Mouse (Mus musculus): ENCODE results near the gene Bmper. TPM values are rescaled to one million over a fixed set of nuclear protein-coding genes. Genes with fewer than 3 reads are reported as not detected.

The Bmper gene
- polyA plus RNA-seq, 1 experiment from 2014 or later, result 12.3 TPM

GRCm38 (mm10) chr9:23236635-23237279 lies 13.9 kb downstream of the Bmper start:
- ATAC-seq (ENCODE audit: low FRiP score), result no peak
- WGBS, result 30% methylated on average over 6 of the region's 6 CpGs

GRCm38 (mm10) chr9:23239011-23239410 lies 16.1 kb downstream of the Bmper start:
- no peaks in the 10 kb centered on the region for H3K36me3 ChIP-seq
- H3K4me2 ChIP-seq, result no peak overlapping the region
- H3K4me1 ChIP-seq, result peaks cover 17% of the 10 kb centered on the region
- H3K9me3 ChIP-seq (replicated peaks), result no peaks in the 10 kb centered on the region
- H3K4me3 ChIP-seq (replicated peaks), result no peak overlapping the region
- ATAC-seq (ENCODE audit: low FRiP score), result no peak
- 54% methylated on average over 2 of the region's 2 CpGs for WGBS
- H3K27me3 ChIP-seq (replicated peaks), result no peaks in the 10 kb centered on the region
- no peak overlapping the region for H3K27ac ChIP-seq (replicated peaks)
- H3K9ac ChIP-seq (replicated peaks), result no peak overlapping the region

More at GRCm38 (mm10) chr9:23236635-23237279, 13.9 kb downstream of the Bmper start:
- Histone ChIP-seq H3K27ac (replicated peaks) (no peak overlapping the region), H3K9me3 (replicated peaks) (no peaks in the 10 kb centered on the region), H3K9ac (replicated peaks) (no peak overlapping the region), H3K4me1 (peaks cover 17% of the 10 kb centered on the region), H3K36me3 (no peaks in the 10 kb centered on the region), H3K27me3 (replicated peaks) (no peaks in the 10 kb centered on the region), H3K4me3 (replicated peaks) (no peak overlapping the region), H3K4me2 (no peak overlapping the region)

DNA sequence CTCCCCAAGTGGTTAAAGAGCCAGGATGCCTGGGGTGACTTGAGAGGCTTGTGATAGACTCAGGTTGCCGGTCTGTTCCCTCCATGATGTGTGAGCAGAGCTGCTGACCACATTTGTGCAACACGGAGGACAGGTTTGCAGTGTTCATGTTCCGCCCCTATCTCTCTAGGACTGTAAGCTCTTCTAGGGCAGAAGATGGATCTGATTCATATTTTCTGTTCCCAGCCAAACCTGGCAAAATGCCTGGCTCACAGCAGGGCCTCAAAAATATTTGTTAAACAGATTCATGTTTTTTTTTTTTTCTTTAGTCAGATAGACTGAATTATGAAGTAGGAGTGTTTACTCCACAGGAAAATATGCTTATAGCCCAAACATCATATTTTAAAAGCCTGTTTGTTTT lies 20.0 kb downstream of the Bmper start:
- WGBS, result 66% methylated on average over 3 of the region's 3 CpGs

GRCm38 (mm10) chr9:23243869-23244268 lies 21.0 kb downstream of the Bmper start:
- no peaks in the 10 kb centered on the region for H3K4me1 ChIP-seq
- no peaks in the 10 kb centered on the region for H3K36me3 ChIP-seq
- no peak overlapping the region for H3K9ac ChIP-seq (replicated peaks)
- WGBS, result 47% methylated on average over 6 of the region's 6 CpGs
- no peak overlapping the region for H3K4me3 ChIP-seq (replicated peaks)
- H3K27ac ChIP-seq (replicated peaks), result no peak overlapping the region
- no peaks in the 10 kb centered on the region for H3K27me3 ChIP-seq (replicated peaks)
- H3K9me3 ChIP-seq (replicated peaks), result no peaks in the 10 kb centered on the region
- no peak for ATAC-seq (ENCODE audit: low FRiP score)
- no peak overlapping the region for H3K4me2 ChIP-seq

More for the DNA sequence above, 20.0 kb downstream of the Bmper start:
- no peak overlapping the region for H3K4me3 ChIP-seq (replicated peaks)
- 0 out of 2 replicates have a peak, but pooled peaks cover 5% of the 10 kb centered on the region for H3K4me1 ChIP-seq
- no peak overlapping the region for H3K9ac ChIP-seq (replicated peaks)
- ATAC-seq (ENCODE audit: low FRiP score), result no peak
- no peaks in the 10 kb centered on the region for H3K9me3 ChIP-seq (replicated peaks)
- H3K4me2 ChIP-seq, result no peak overlapping the region
- H3K27me3 ChIP-seq (replicated peaks), result no peaks in the 10 kb centered on the region
- H3K36me3 ChIP-seq, result no peaks in the 10 kb centered on the region
- H3K27ac ChIP-seq (replicated peaks), result no peak overlapping the region

- H3K36me3 ChIP-seq, result no peaks in the 10 kb centered on the region
Measured at GRCm38 (mm10) chr9:23246389-23246788, 23.5 kb downstream of the Bmper start.

GRCm38 (mm10) chr9:23250026-23250425 lies 27.1 kb downstream of the Bmper start:
- WGBS, result 6% methylated on average over 5 of the region's 5 CpGs
- Histone ChIP-seq H3K9me3 (replicated peaks) (no peaks in the 10 kb centered on the region), H3K4me2 (no peak overlapping the region), H3K27ac (replicated peaks) (no peak overlapping the region), H3K36me3 (no peaks in the 10 kb centered on the region), H3K4me1 (peaks cover 15% of the 10 kb centered on the region), H3K4me3 (replicated peaks) (no peak overlapping the region), H3K27me3 (replicated peaks) (no peaks in the 10 kb centered on the region), H3K9ac (replicated peaks) (no peak overlapping the region)
- ATAC-seq (ENCODE audit: low FRiP score), result peak; percentile 58; the same call in 1 of the 2 replicates

More at GRCm38 (mm10) chr9:23246389-23246788, 23.5 kb downstream of the Bmper start:
- WGBS, result 56% methylated on average over 9 of the region's 9 CpGs
- Histone ChIP-seq H3K4me2 (no peak overlapping the region), H3K27me3 (replicated peaks) (no peaks in the 10 kb centered on the region), H3K4me1 (no peaks in the 10 kb centered on the region), H3K4me3 (replicated peaks) (no peak overlapping the region), H3K9ac (replicated peaks) (no peak overlapping the region), H3K9me3 (replicated peaks) (no peaks in the 10 kb centered on the region), H3K27ac (replicated peaks) (no peak overlapping the region)
- ATAC-seq (ENCODE audit: low FRiP score), result no peak

- H3K27me3 ChIP-seq (replicated peaks), result no peaks in the 10 kb centered on the region
- WGBS, result 87% methylated on average over 6 of the region's 6 CpGs
Measured at GRCm38 (mm10) chr9:23251001-23251400, 28.1 kb downstream of the Bmper start.

DNA sequence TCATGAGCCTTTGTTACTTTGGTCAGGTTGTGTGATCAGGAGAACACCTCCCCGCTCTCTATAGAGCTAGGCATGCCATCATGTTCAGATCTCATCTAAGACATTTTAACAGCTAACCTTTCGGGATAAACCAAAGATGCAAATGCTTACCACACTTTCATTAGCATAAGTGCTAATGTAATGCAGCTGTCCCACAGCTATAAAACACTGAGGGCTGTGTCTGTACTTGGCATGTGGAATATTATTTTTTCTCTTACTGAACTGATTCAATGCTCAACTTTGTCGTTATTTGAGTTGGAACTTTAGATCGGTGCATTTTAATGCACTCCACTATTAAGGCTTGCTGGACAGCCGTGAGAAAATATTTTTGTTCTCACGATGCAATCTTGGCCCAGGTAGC lies 30.7 kb downstream of the Bmper start:
- Histone ChIP-seq H3K27me3 (replicated peaks) (no peaks in the 10 kb centered on the region), H3K9ac (replicated peaks) (no peak overlapping the region), H3K36me3 (no peaks in the 10 kb centered on the region), H3K27ac (replicated peaks) (no peak overlapping the region), H3K4me3 (replicated peaks) (no peak overlapping the region), H3K9me3 (replicated peaks) (no peaks in the 10 kb centered on the region), H3K4me1 (peaks cover 15% of the 10 kb centered on the region), H3K4me2 (peak overlapping the region; percentile 67; the same call in 1 of the 2 replicates)
- WGBS, result 68% methylated on average over 6 of the region's 6 CpGs
- ATAC-seq (ENCODE audit: low FRiP score), result no peak

More at GRCm38 (mm10) chr9:23251001-23251400, 28.1 kb downstream of the Bmper start:
- Histone ChIP-seq H3K36me3 (no peaks in the 10 kb centered on the region), H3K4me1 (peaks cover 15% of the 10 kb centered on the region), H3K4me3 (replicated peaks) (no peak overlapping the region), H3K4me2 (no peak overlapping the region), H3K9me3 (replicated peaks) (no peaks in the 10 kb centered on the region), H3K27ac (replicated peaks) (no peak overlapping the region), H3K9ac (replicated peaks) (no peak overlapping the region)
- no peak for ATAC-seq (ENCODE audit: low FRiP score)

DNA sequence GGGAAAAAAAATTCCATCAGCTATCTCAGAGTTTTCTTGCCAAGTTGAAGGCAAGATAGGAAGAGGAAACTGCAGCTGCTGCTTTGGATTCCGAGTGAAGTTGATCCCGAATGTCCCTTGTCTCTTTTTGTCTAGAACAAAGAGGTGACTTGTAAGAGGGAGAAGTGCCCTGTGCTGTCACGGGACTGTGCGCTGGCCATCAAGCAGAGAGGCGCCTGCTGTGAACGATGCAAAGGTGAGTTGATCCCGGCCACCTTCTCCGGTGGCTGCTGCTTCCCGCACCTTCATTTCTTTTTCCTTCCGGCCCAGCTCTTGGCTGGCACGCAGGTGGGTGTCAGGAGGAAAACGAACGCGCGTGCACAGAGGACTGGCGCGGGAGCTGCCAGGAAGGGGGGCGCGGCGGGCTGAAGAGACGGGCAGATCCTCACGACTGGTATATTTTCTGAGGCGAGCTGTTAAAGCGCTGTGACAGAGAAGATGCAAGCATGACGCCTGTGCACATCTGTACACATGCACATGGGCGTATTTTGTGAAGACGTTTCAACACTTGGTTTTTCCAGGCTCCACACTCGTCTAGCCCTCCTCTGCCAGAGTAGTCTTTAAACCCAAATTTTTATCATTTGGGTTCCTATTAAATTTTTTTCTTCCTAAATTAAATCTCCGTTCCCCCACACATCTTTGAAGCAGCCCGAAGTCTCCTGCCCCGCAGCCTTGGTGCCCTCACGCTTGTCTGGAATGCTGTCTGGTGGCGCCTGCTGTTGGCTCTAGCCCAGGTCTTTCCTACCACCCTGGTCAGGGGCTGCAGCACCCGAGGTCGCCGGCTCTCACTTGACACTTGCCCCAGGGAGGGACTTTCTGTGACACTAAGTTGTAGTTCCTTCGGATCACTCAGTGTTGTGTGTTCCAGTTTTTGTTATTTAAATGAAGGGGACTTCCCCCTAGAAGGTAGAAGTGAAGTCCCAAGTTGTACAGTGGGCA lies 31.6 kb downstream of the Bmper start:
- Histone ChIP-seq H3K27me3 (replicated peaks) (no peaks in the 10 kb centered on the region), H3K4me1 (peaks cover 15% of the 10 kb centered on the region), H3K9me3 (replicated peaks) (no peaks in the 10 kb centered on the region), H3K4me3 (replicated peaks) (peak overlapping the region; percentile 34), H3K9ac (replicated peaks) (peak overlapping the region; percentile 40; the same call in 1 of the 2 replicates), H3K4me2 (peak overlapping the region; percentile 67), H3K27ac (replicated peaks) (no peak overlapping the region), H3K36me3 (no peaks in the 10 kb centered on the region)
- WGBS, result 32% methylated on average over 37 of the region's 37 CpGs
- ATAC-seq (ENCODE audit: low FRiP score), result peak; percentile 76

DNA sequence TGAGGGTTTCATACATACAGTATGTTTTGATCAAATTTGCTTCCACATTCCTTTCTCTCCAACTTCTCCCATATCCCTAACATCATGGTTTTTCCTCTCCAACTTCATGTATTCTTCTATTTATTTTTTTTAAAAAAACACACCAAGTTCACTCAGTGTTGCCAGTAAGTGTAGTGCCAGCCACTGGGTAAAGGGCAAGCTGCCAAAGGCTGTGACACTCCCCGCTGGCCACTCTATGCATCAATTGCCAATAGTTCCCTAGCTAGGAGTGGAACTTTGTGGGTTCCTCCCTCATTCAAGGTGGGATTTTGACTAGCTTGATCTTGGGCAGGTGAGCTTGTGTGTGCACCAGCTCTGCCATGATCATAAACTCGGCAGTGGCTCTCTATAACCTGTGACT lies 33.0 kb downstream of the Bmper start:
- no peak for ATAC-seq (ENCODE audit: low FRiP score)
- 81% methylated on average over 2 of the region's 2 CpGs for WGBS

GRCm38 (mm10) chr9:23256576-23256975 lies 33.7 kb downstream of the Bmper start:
- no peaks in the 10 kb centered on the region for H3K27me3 ChIP-seq (replicated peaks)
- ATAC-seq (ENCODE audit: low FRiP score), result no peak
- H3K36me3 ChIP-seq, result no peaks in the 10 kb centered on the region
- no peak overlapping the region for H3K4me2 ChIP-seq
- no peak overlapping the region for H3K4me3 ChIP-seq (replicated peaks)
- no peak overlapping the region for H3K27ac ChIP-seq (replicated peaks)
- 89% methylated on average over 2 of the region's 2 CpGs for WGBS
- no peak overlapping the region for H3K9ac ChIP-seq (replicated peaks)
- H3K4me1 ChIP-seq, result peaks cover 15% of the 10 kb centered on the region
- no peaks in the 10 kb centered on the region for H3K9me3 ChIP-seq (replicated peaks)

More for the DNA sequence above, 33.0 kb downstream of the Bmper start:
- no peak overlapping the region for H3K27ac ChIP-seq (replicated peaks)
- no peak overlapping the region for H3K4me2 ChIP-seq
- H3K9ac ChIP-seq (replicated peaks), result no peak overlapping the region
- H3K4me1 ChIP-seq, result peaks cover 15% of the 10 kb centered on the region
- H3K36me3 ChIP-seq, result no peaks in the 10 kb centered on the region
- no peak overlapping the region for H3K4me3 ChIP-seq (replicated peaks)
- no peaks in the 10 kb centered on the region for H3K27me3 ChIP-seq (replicated peaks)
- no peaks in the 10 kb centered on the region for H3K9me3 ChIP-seq (replicated peaks)

All from neural tube, embryonic 15.5 days (tissue).